Comparison of ENCODE assay signal across 15 mouse cellular contexts in genomic region chr8:86578693-86579092, GRCm38 (mm10). TPM values are rescaled to one million over a fixed set of nuclear protein-coding genes. Genes with fewer than 3 reads are reported as not detected.
DNase-seq lines count a peak whose midpoint lies in the region; ATAC-seq and TF ChIP-seq lines count a peak whose summit lies in the region.
"Had no signal": no experiment of that assay in that cellular context is flagged by ENCODE, and none has a peak within 500 bp of the region (broad histone marks: within the 10 kb centered on the region; RNA-seq: fewer than 3 reads in every experiment).

No protein-coding gene starts in this region.

- no peak for TF ChIP-seq CTCF in cerebellum, adult 2 months (IDR thresholded peaks at IDR 0.05; ENCODE audit: borderline replicate concordance, insufficient read depth, low read depth, low read length)

- no peak overlapping the region for H3K9ac ChIP-seq in heart, embryonic 11.5 days (ENCODE audit: low read depth, low read length)
- no peak overlapping the region for H3K9ac ChIP-seq in hindbrain, embryonic 13.5 days
- H3K9ac ChIP-seq: limb, embryonic 12.5 days; neural tube, embryonic 12.5 days had no signal

- H3K27me3 ChIP-seq in heart, embryonic 11.5 days (ENCODE audit: control insufficient read depth, insufficient read depth, low read length) = no peaks in the 10 kb centered on the region
- no peaks in the 10 kb centered on the region for H3K27me3 ChIP-seq in cerebellum, adult 2 months (ENCODE audit: control insufficient read depth, insufficient read depth, low read length)
- H3K27me3 ChIP-seq in hindbrain, embryonic 13.5 days = no peaks in the 10 kb centered on the region
- H3K27me3 ChIP-seq: limb, embryonic 12.5 days; neural tube, embryonic 12.5 days had no signal

- no peak for TF ChIP-seq POLR2A in cerebellum, adult 2 months (IDR thresholded peaks at IDR 0.05; ENCODE audit: borderline replicate concordance, insufficient read depth, low read length)

- H3K4me2 ChIP-seq in heart, embryonic 11.5 days = no peak overlapping the region
- H3K4me2 ChIP-seq in hindbrain, embryonic 13.5 days = no peak overlapping the region
- H3K4me2 ChIP-seq: limb, embryonic 12.5 days; neural tube, embryonic 12.5 days had no signal

- H3K27ac ChIP-seq in heart, embryonic 11.5 days (ENCODE audit: low read depth, low read length) = no peak overlapping the region
- peak overlapping the region; percentile 89 for H3K27ac ChIP-seq in cerebellum, adult 2 months (ENCODE audit: insufficient read depth, low read length)
- no peak overlapping the region for H3K27ac ChIP-seq in hindbrain, embryonic 13.5 days
- H3K27ac ChIP-seq: limb, embryonic 12.5 days; neural tube, embryonic 12.5 days had no signal

- H3K4me1 ChIP-seq in heart, embryonic 11.5 days (ENCODE audit: control insufficient read depth, insufficient read depth, low read length) = no peaks in the 10 kb centered on the region
- peaks cover 40% of the 10 kb centered on the region for H3K4me1 ChIP-seq in cerebellum, adult 2 months (ENCODE audit: control insufficient read depth, insufficient read depth, low read length)
- peaks cover 8% of the 10 kb centered on the region; the same call in 1 of the 2 replicates for H3K4me1 ChIP-seq in hindbrain, embryonic 13.5 days (replicated peaks)
- H3K4me1 ChIP-seq: neural tube, embryonic 12.5 days had no signal

- 69% methylated on average over 8 of the region's 8 CpGs for WGBS in heart, embryonic 11.5 days (ENCODE audit: insufficient replicate concordance)
- WGBS in cerebellum, adult 2 months = 17% methylated on average over 8 of the region's 8 CpGs
- 85% methylated on average over 8 of the region's 8 CpGs for WGBS in hindbrain, embryonic 13.5 days

- no peaks in the 10 kb centered on the region for H3K36me3 ChIP-seq in heart, embryonic 11.5 days (ENCODE audit: control insufficient read depth, insufficient read depth, low read length)
- no peaks in the 10 kb centered on the region for H3K36me3 ChIP-seq in hindbrain, embryonic 13.5 days
- H3K36me3 ChIP-seq: G1E; limb, embryonic 12.5 days; neural tube, embryonic 12.5 days had no signal

- H3K4me3 ChIP-seq in heart, embryonic 11.5 days (ENCODE audit: low read depth, low read length) = no peak overlapping the region
- H3K4me3 ChIP-seq in cerebellum, adult 2 months (replicated peaks; ENCODE audit: insufficient read depth, low read depth, low read length) = no peak overlapping the region
- no peak overlapping the region for H3K4me3 ChIP-seq in hindbrain, embryonic 13.5 days
- H3K4me3 ChIP-seq: erythroblast, embryonic 14.5 days; limb, embryonic 12.5 days; neural tube, embryonic 12.5 days had no signal

- no peaks in the 10 kb centered on the region for H3K9me3 ChIP-seq in heart, embryonic 11.5 days (replicated peaks; ENCODE audit: control insufficient read depth, low read length)
- no peaks in the 10 kb centered on the region for H3K9me3 ChIP-seq in hindbrain, embryonic 13.5 days
- H3K9me3 ChIP-seq: G1E; limb, embryonic 12.5 days; neural tube, embryonic 12.5 days had no signal

- peak; percentile 77 for DNase-seq in heart, adult 11 months
- DNase-seq in brain, adult 2 months (ENCODE audit: low read depth, low spot score) = peak; percentile 69
- DNase-seq in cerebellum, adult 2 months = peak; percentile 67 to 68
- no peak for DNase-seq in embryo, embryonic 10 days (ENCODE audit: low spot score)
- no peak for DNase-seq in heart, adult 8-10 months (ENCODE audit: low spot score)

- ATAC-seq in heart, embryonic 11.5 days (replicated peaks; ENCODE audit: insufficient number of reproducible peaks, low FRiP score, low TSS enrichment) = no peak
- peak; percentile 36; the same call in 1 of the 2 replicates for ATAC-seq in granulocyte monocyte progenitor cell, adult 5-6 weeks (replicated peaks; ENCODE audit: poor library complexity, severe bottlenecking)
- no peak for ATAC-seq in hindbrain, embryonic 13.5 days (ENCODE audit: low FRiP score)

RNA-seq across cellular contexts. Expression of gene Abcc12, which starts 1.8 kb away (rescaled TPM):
- polyA plus RNA-seq in heart, embryonic 11.5 days (2014; fragmentation: Nextera tagmentation; extraction: Ambion mirVana) = not detected in 2 replicates
- 7.4 and 7.5 TPM in 2 replicates for polyA plus RNA-seq in cerebellum, adult 2 months (2012; rRNA removed)
- not detected in 2 replicates for total RNA-seq in granulocyte monocyte progenitor cell, adult 5-6 weeks (2014; fragmentation: Nextera tagmentation)
- not detected in 2 replicates for total RNA-seq in granulocyte monocyte progenitor cell, adult 5-6 weeks (2017)
- 0.08 TPM in 2 replicates for polyA plus RNA-seq in hindbrain, embryonic 13.5 days (2015; fragmentation: Nextera tagmentation; extraction: Ambion mirVana)
- total RNA-seq in heart, adult 8-10 months (2022) = not detected
- total RNA-seq: gastrocnemius, adult 18-20 months; megakaryocyte-erythroid progenitor cell, adult 5-6 weeks had no signal
- polyA plus RNA-seq: erythroblast, embryonic 14.5 days; liver, embryonic 16.5 days; neural tube, embryonic 12.5 days had no signal

RNA-seq across cellular contexts. Expression of gene Lonp2, which starts 45.1 kb away (rescaled TPM):
- polyA plus RNA-seq in heart, embryonic 11.5 days (2014; fragmentation: Nextera tagmentation; extraction: Ambion mirVana) = 53.2 and 69.2 TPM in 2 replicates
- polyA plus RNA-seq in cerebellum, adult 2 months (2012; rRNA removed) = 69.5 and 72.6 TPM in 2 replicates
- total RNA-seq in granulocyte monocyte progenitor cell, adult 5-6 weeks (2014; fragmentation: Nextera tagmentation) = 29.4 and 31.9 TPM in 2 replicates
- total RNA-seq in granulocyte monocyte progenitor cell, adult 5-6 weeks (2017) = 41.1 and 44.9 TPM in 2 replicates
- polyA plus RNA-seq in hindbrain, embryonic 13.5 days (2015; fragmentation: Nextera tagmentation; extraction: Ambion mirVana) = 92.4 and 93.1 TPM in 2 replicates
- total RNA-seq in heart, adult 8-10 months (2022) = 10 to 100 TPM; 79.6 to 86.6 (median 83.4) TPM

Comparison
In these comparisons a context has a peak if more than half of its experiments do, and no peak if none do; other contexts are left out.
1. DNase-seq: peak in heart, adult 11 months (single experiment), brain, adult 2 months (single experiment) and cerebellum, adult 2 months (2 of 2); none in embryo, embryonic 10 days (single experiment) and heart, adult 8-10 months (single experiment).